Mouse (Mus musculus) CH12.LX (cell line): ENCODE data around the gene Sohlh1. TPM values are rescaled to one million over a fixed set of nuclear protein-coding genes. Genes with fewer than 3 reads are reported as not detected.

ENCODE experiments used
- DNase-seq: peaks from one replicate; pipeline ENCODE4 v3.0.0-alpha.2; 2013; ENCODE audit errors: extremely low read depth
- H3K27ac ChIP-seq: 2 replicates; pipeline ENCODE4 v1.5.1; 2012; ENCODE audit warnings: low read depth, mild to moderate bottlenecking, control low read depth, moderate library complexity; ENCODE audit not compliant: insufficient read depth
- H3K27me3 ChIP-seq: replicated peaks from 2 replicates; pipeline ENCODE3; 2012; ENCODE audit warnings: inconsistent platforms
- H3K36me3 ChIP-seq, 2 experiments: replicated peaks in 1 of 2; 2 replicates each; pipeline versions ENCODE3 to v1.6.1; 2012; ENCODE audit warnings: inconsistent platforms in 1 of 2, low read length in 1 of 2, mild to moderate bottlenecking in 1 of 2, mixed read lengths in 1 of 2, moderate library complexity in 1 of 2; ENCODE audit not compliant: control insufficient read depth in 1 of 2, insufficient read depth in 1 of 2
- H3K4me1 ChIP-seq, 2 experiments: 2 replicates each; pipeline ENCODE4 v1.6.1; 2012; ENCODE audit warnings: inconsistent platforms in 1 of 2, moderate library complexity in 1 of 2; ENCODE audit not compliant: insufficient read depth in 2 of 2, control insufficient read depth in 1 of 2
- H3K4me2 ChIP-seq: 2 replicates; pipeline ENCODE4 v1.6.1; 2012; ENCODE audit warnings: low read depth, mild to moderate bottlenecking, control low read depth; ENCODE audit not compliant: poor library complexity, insufficient read depth, severe bottlenecking
- H3K4me3 ChIP-seq, 3 experiments: fragments of 150-350 bp in 1 of 3; sonication (generic) in 1 of 3; replicated peaks in 1 of 3; 2 replicates each; pipeline versions ENCODE3 to v1.5.1; 2011 to 2012; ENCODE audit warnings: low read depth in 2 of 3, low read length in 2 of 3, mild to moderate bottlenecking in 2 of 3, moderate library complexity in 2 of 3, control low read depth in 1 of 3, improper control_type of control experiment in 1 of 3, inconsistent platforms in 1 of 3, mixed read lengths in 1 of 3; ENCODE audit not compliant: poor library complexity in 1 of 3
- H3K79me2 ChIP-seq: replicated peaks from 2 replicates; pipeline ENCODE4 v1.6.1; 2012; ENCODE audit warnings: mild to moderate bottlenecking, moderate library complexity; ENCODE audit not compliant: control insufficient read depth, poor library complexity, insufficient read depth, severe bottlenecking; ENCODE audit errors: extremely low read depth
- H3K9ac ChIP-seq: 2 replicates; pipeline ENCODE4 v1.6.1; 2012; ENCODE audit warnings: low read depth, mild to moderate bottlenecking, control low read depth, moderate library complexity; ENCODE audit not compliant: insufficient read depth
- H3K9me3 ChIP-seq: replicated peaks from 2 replicates; pipeline ENCODE3; 2012; ENCODE audit warnings: low read length, inconsistent platforms, mixed read lengths
- CHD2 ChIP-seq: IDR thresholded peaks from 2 replicates; pipeline ENCODE4 v1.6.1; 2011; ENCODE audit warnings: low read length, improper control_type of control experiment
- CTCF ChIP-seq, 2 experiments: IDR thresholded peaks in 1 of 2; conservative IDR thresholded peaks in 1 of 2; 2 replicates each; pipeline ENCODE4 v1.5.1; 2011 to 2012; ENCODE audit warnings: low read depth in 2 of 2, low read length in 2 of 2, improper control_type of control experiment in 1 of 2, inconsistent platforms in 1 of 2, mild to moderate bottlenecking in 1 of 2, moderate library complexity in 1 of 2
- E2F4 ChIP-seq: IDR thresholded peaks from 2 replicates; pipeline ENCODE4 v1.6.1; 2011; ENCODE audit warnings: low read depth, low read length, improper control_type of control experiment; ENCODE audit not compliant: insufficient replicate concordance
- EP300 ChIP-seq: IDR thresholded peaks from 2 replicates; pipeline ENCODE4 v1.6.1; 2011; ENCODE audit warnings: low read length, improper control_type of control experiment
- ETS1 ChIP-seq: conservative IDR thresholded peaks from 2 replicates; pipeline ENCODE4 v1.6.1; 2012; ENCODE audit warnings: low read depth, mild to moderate bottlenecking, inconsistent platforms, low read length, improper control_type of control experiment, moderate library complexity
- HCFC1 ChIP-seq: IDR thresholded peaks from 2 replicates; pipeline ENCODE4 v1.6.1; 2012; ENCODE audit warnings: low read depth, mild to moderate bottlenecking, inconsistent platforms, low read length, improper control_type of control experiment
- IRF4 ChIP-seq: IDR thresholded peaks from 2 replicates; pipeline ENCODE4 v1.6.1; 2014; ENCODE audit warnings: low read depth, mild to moderate bottlenecking, inconsistent platforms, low read length, improper control_type of control experiment
- JUND ChIP-seq: conservative IDR thresholded peaks from 2 replicates; pipeline ENCODE4 v1.6.1; 2011; ENCODE audit warnings: low read depth, low read length, improper control_type of control experiment
- MAX ChIP-seq: IDR thresholded peaks from 2 replicates; pipeline ENCODE4 v1.6.1; 2011; ENCODE audit warnings: low read length, improper control_type of control experiment
- MXI1 ChIP-seq: IDR thresholded peaks from 2 replicates; pipeline ENCODE4 v1.6.1; 2011; ENCODE audit warnings: mild to moderate bottlenecking, low read depth, low read length, improper control_type of control experiment
- MYC ChIP-seq: IDR thresholded peaks from 2 replicates; pipeline ENCODE4 v1.6.1; 2011; ENCODE audit warnings: low read depth, mild to moderate bottlenecking, improper control_type of control experiment, low read length
- POLR2A ChIP-seq: IDR thresholded peaks from 2 replicates; pipeline ENCODE4 v1.6.1; 2011; ENCODE audit warnings: low read depth, mild to moderate bottlenecking, improper control_type of control experiment, low read length
- POLR2AphosphoS2 ChIP-seq: IDR thresholded peaks from 2 replicates; pipeline ENCODE4 v1.6.1; 2011; ENCODE audit warnings: low read depth, low read length, improper control_type of control experiment
- RCOR1 ChIP-seq: conservative IDR thresholded peaks from 2 replicates; pipeline ENCODE4 v1.6.1; 2012; ENCODE audit warnings: low read depth, mild to moderate bottlenecking, inconsistent platforms, low read length, improper control_type of control experiment
- SMC3 ChIP-seq: IDR thresholded peaks from 2 replicates; pipeline ENCODE4 v1.6.1; 2011; ENCODE audit warnings: low read depth, low read length, improper control_type of control experiment
- USF1 ChIP-seq: IDR thresholded peaks from 2 replicates; pipeline ENCODE4 v1.6.1; 2014; ENCODE audit warnings: low read depth, mild to moderate bottlenecking, inconsistent platforms, low read length, improper control_type of control experiment
- ZC3H11A ChIP-seq: IDR thresholded peaks from 2 replicates; pipeline ENCODE4 v1.6.1; 2012; ENCODE audit warnings: low read depth, mild to moderate bottlenecking, inconsistent platforms, low read length, improper control_type of control experiment
- dilution Hi-C: fragments of 300-500 bp; cut with MboI; formaldehyde crosslinking; loops from 2 replicates; pipeline ENCODE4 v1.14.3; 2020; ENCODE audit warnings: low sequenced_read_pairs; ENCODE audit not compliant: extremely low pct_unique_long_range_greater_than_20kb, extremely low pct_ligation_motif_present
- in situ Hi-C: fragments of 300-500 bp; cut with MboI; formaldehyde crosslinking; loops from 3 replicates; pipeline ENCODE4 v1.14.3; 2019; ENCODE audit warnings: low sequenced_read_pairs, low pct_ligation_motif_present, low pct_unique_long_range_greater_than_20kb, mixed read lengths
- polyA plus RNA-seq: library from polyadenylated mRNA; unstranded; fragments of >175 nt; gene quantifications from 2 replicates; pipeline ENCODE4 v1.2.1, GENCODE M21; 2012; ENCODE audit warnings: low read depth; ENCODE audit not compliant: insufficient read length
- total RNA-seq, 2 experiments: library from RNA; depleted of rRNA; stranded (reverse); fragments of 300-350 nt in 1 of 2; fragments of >200 nt in 1 of 2; gene quantifications; 2 replicates each; pipeline ENCODE4 v1.2.3; 2012 to 2014

The Sohlh1 gene
- total and polyA plus RNA-seq, 3 experiments: not detected

DNA sequence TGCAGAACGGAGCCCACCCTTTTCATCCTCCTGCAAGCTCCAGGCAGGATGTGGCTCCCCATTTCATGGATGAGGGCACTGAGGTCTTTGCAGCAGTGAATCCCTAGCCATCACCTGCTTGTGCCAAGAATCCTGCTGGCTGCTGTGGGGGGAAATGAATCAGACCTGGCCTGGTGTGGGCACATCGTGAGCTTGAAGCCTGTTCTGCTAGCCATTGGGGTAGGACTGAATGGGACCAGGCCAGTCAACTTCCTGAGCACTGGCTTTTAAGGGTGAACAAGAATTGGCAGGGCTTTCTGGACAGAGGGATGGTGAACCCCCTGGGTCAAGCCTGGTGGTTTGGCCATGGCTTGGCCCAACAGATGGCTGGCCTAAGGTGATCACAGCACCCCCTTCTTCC lies 31.5 kb upstream of the Sohlh1 start:
- no peak for DNase-seq
- Histone ChIP-seq H3K27me3 (peaks cover 90% of the 10 kb centered on the region), H3K9me3 (peaks cover 16% of the 10 kb centered on the region), H3K4me2 (no peak overlapping the region), H3K27ac (no peak overlapping the region), H3K4me1 (no peaks in the 10 kb centered on the region), H3K36me3 (no peaks in the 10 kb centered on the region), H3K79me2 (no peaks in the 10 kb centered on the region), H3K9ac (no peak overlapping the region), H3K4me3 (no peak overlapping the region)
- TF ChIP-seq IRF4: no peak
- TF ChIP-seq E2F4: no peak
- no peak for TF ChIP-seq POLR2AphosphoS2
- no peak for TF ChIP-seq MYC
- TF ChIP-seq JUND: no peak
- no peak for TF ChIP-seq HCFC1
- no peak for TF ChIP-seq MAX
- TF ChIP-seq USF1: no peak
- no peak for TF ChIP-seq ZC3H11A
- no peak for TF ChIP-seq RCOR1
- no peak for TF ChIP-seq CHD2
- no peak for TF ChIP-seq SMC3
- TF ChIP-seq ETS1: no peak
- in situ Hi-C loops: no loop called here
- dilution Hi-C loops: no loop called here

DNA sequence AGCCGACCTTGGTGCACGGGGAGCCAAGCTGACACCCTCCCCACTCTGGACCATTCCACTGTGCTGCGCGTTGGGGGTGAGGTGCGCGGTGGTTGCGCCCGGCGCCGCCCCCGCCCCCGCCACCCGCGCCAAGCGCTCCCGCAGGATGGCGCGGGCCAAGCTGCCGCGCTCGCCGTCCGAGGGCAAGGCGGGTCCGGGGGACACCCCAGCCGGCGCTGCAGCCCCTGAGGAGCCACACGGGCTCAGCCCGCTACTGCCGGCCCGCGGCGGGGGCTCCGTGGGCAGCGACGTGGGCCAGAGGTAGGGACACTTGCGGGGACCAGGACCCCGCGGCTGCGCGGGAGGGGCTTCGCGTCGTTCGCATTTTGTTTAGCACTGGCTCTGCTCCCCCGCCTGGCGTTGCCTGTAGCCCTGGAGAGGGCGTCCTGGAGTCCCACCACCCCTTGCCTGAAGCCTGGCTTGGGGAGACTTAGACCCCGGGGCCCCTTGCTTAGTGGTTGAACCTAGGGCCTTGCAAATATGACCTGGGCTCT lies 30.8 kb upstream of the Sohlh1 start:
- Histone ChIP-seq H3K27me3 (peaks cover 89% of the 10 kb centered on the region), H3K4me2 (no peak overlapping the region)
- dilution Hi-C loops: no loop called here

More for the DNA sequence above, 30.8 kb upstream of the Sohlh1 start:
- Histone ChIP-seq H3K36me3 (no peaks in the 10 kb centered on the region), H3K4me1 (no peaks in the 10 kb centered on the region), H3K9me3 (peaks cover 16% of the 10 kb centered on the region), H3K79me2 (no peaks in the 10 kb centered on the region), H3K27ac (no peak overlapping the region), H3K4me3 (no peak overlapping the region), H3K9ac (no peak overlapping the region)
- no peak for DNase-seq
- in situ Hi-C loops: no loop called here
- TF ChIP-seq POLR2A (no peak), RCOR1 (no peak), HCFC1 (no peak), EP300 (no peak), MXI1 (no peak), JUND (no peak), CTCF (conservative IDR thresholded peaks at IDR 0.05 in 1 of 2, IDR thresholded peaks at IDR 0.05 in 1 of 2; ENCODE audit: low read depth in 2 of 2, low read length in 2 of 2) (no peak)
